Mouse (Mus musculus): ENCODE measurements at regions not wholly inside any gene's neighbourhood (a gene's known extent, or its start where the extent isn't known, plus 50 kb on each side); places are given as distances from the start of the nearest gene placed in this dataset.
"Not testable (repeated sequence)": the region's sequence is repeated elsewhere in the genome, so short reads cannot be mapped to it uniquely, and the experiment has no call there.

GRCm38 (mm10) chr14:87215099-87215498 lies 74.1 kb upstream of the Diaph3 start:
- DNase-seq, result peak; percentile 30

DNA sequence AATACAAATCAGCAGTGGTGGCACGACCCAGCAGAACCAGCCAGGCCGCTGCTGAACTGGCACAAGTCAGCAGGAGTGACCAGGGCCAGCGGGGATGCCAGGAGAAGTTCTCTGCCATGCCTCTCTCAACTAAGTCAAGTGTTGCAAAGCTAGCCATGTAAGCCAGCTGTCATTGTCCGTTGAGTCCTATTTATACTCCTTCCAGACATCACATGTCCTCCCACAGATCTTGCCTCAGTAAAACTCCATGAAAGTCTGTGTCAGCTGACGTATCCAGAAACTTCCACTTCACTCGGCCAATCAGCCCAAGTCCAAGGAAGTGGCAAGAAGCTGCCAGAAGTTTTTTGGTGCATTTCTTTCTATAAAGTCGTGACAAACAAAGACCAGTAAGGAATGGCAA lies 76.0 kb upstream of the Diaph3 start:
- DNase-seq, result no peak

DNA sequence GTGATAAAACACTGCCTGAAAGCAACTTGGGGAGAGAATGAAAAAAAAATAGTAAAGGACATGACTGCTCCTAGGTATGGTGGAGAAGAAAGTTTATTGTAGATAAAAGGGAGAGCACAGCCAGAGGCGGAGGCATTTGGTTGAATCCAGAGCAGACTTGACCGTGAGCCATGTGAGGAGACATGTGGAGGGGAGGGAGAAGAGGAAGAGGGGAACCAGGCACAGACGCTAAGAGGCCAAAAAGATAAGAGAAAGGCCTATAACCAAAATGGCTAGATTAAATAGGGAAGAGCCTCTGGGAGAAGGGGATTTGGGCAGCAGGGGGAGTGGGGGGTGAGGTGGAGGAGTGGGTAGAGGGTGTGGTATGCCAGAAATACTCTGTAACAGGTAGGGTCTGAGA lies 78.9 kb upstream of the Diaph3 start:
- no peak for DNase-seq

GRCm38 (mm10) chr14:87224870-87225269 lies 83.8 kb upstream of the Diaph3 start:
- DNase-seq, result no peak

DNA sequence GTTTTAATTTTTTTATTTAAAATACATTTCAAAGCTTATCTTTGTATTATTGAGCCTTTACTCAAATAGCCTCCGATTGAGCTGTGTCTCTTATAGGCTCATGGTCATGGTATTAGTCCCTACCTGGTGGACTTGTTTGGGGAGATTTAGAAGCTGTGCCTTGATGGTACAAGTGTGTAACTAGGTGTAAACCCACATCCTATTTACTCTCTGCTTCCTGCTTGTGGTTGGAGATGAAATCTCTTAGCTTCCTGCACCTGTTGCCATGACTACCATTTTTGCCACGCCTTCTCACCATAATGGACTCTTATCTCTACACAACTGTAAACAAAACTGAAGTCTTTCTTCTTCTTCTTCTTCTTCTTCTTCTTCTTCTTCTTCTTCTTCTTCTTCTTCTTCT lies 108.2 kb upstream of the Diaph3 start:
- no peak for DNase-seq

GRCm38 (mm10) chr14:87255484-87256208 lies 114.6 kb upstream of the Diaph3 start:
- DNase-seq, result no peak

DNA sequence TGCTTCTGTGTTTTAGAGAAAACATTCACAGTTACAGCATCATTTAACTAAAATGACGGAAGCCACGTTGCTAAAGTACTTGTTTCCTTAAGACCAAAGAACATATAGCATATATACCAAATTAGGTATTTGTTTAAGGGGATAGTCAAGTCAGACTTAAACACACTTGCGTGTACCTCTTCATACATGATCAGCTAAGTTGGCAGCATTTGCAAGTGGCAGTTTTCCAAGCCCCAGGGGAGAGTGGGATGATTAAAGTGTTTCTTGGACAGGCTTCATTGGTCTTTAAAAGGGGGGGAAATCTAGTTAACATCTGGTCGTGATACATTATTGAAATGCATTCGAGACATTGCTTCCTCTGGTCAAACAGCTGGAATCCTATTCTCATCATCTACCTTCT lies 120.7 kb upstream of the Diaph3 start:
- no peak for DNase-seq

- no peak for DNase-seq
Measured at GRCm38 (mm10) chr14:87264826-87265225, 123.8 kb upstream of the Diaph3 start.

- DNase-seq, result no peak
Measured at GRCm38 (mm10) chr14:87266309-87266708, 125.3 kb upstream of the Diaph3 start.

GRCm38 (mm10) chr14:87289266-87289665 lies 127.2 kb upstream of the Tdrd3 start:
- not testable (repeated sequence) for DNase-seq

DNA sequence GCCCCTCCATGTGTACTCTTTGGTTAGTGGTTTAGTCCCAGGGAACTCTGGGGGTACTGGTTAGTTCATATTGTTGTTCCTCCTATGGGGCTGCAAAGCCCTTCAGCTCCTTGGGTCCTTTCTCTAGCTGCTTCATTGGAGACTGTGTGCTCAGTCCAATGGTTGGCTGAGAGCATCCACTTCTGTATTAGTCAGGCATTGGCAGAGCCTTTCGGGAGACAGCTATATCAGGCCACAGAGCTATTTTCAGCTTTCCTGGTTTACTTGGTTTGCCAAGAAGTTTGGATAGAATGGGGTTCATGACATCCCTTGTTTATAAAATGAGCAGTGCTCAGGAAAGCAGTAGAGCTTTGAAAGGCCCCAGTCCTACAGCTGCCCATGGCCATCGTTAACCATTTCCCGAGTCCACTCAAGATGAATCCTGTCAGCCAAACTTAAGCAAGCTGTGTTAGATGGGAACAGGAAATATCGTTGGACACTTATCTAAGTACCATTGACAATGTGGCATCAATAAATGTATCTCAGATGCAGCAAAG lies 126.7 kb upstream of the Tdrd3 start:
- DNase-seq, result no peak

DNA sequence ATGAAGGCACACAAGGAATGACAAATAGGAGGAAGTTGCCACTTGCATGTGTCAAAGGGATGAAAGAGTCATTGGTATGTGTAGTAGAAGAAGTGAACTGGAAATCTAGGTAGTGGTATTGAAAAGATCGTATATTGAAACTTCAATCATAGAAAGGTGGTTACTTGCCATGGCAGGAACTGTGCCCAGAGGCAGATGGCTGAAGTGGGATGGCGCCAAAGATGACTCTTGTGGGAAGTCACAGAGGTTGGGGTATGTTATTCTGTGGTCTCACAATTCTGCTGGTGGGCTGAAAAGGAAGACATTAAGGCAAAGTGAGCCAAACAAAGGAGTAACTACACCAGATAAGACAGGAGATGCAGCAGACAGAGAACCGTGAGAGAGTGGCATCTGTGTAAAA lies 121.2 kb upstream of the Tdrd3 start:
- no peak for DNase-seq

DNA sequence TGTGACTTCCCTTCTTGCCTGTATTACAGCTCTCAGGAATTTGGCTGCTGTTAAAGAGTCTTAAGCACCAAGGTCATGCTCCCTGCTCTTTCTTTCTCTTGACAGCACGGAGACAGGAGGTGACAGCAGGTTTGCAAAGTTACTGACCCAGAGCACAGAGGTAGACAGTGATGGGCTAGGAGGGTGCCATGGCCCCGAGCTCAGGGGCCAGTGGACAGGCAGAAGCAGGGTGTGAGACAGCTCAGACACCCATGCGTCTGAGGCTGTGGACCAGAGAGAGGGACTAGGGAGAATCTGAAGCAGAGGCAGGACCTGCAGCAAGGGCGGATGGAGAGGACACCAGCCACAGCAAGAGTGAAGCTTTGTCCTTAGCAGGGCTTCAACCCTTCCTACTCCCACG lies 119.3 kb upstream of the Tdrd3 start:
- no peak for DNase-seq

DNA sequence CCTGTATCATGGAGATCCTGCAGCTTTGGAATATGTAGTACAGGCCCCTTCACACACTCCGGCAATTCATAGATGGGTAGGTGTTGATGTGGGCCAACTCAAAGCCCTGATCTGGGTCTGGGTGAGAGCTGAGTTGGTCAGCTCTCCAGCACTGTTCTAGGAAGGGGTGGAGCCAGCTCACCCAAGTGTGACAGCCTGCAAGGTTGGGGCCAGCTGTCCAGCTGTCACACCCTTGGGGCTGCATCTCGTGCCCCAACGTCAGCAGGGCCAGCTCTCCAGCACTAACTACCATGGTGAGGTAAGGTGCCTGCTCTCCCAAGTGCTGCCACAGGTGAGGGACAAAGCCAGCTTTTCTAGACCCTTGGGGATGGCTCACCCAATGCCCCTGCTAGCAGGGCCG lies 115.6 kb upstream of the Tdrd3 start:
- DNase-seq, result no peak

GRCm38 (mm10) chr14:87301564-87301963 lies 114.9 kb upstream of the Tdrd3 start:
- DNase-seq, result no peak

DNA sequence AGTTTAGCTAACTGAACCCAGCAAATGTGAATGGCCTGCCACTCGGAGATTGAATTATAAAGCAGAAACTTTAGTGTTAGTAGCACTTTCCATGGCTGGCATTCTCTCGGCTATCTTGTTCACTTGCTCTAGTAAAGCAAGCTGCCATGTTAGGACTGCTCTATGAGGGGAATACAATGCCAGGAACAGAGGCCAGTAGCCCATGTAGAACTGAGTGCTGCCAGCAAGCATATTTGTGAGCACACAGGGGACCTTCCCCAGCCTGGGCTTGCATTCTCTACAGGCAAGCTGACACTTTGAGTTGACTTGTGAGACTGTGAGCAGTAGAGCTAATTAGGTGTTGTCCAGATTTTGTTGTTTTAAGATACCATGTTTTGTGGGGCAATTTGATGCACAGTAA lies 111.0 kb upstream of the Tdrd3 start:
- DNase-seq, result no peak

- DNase-seq, result no peak
Measured at GRCm38 (mm10) chr14:87306011-87306410, 110.4 kb upstream of the Tdrd3 start.

DNA sequence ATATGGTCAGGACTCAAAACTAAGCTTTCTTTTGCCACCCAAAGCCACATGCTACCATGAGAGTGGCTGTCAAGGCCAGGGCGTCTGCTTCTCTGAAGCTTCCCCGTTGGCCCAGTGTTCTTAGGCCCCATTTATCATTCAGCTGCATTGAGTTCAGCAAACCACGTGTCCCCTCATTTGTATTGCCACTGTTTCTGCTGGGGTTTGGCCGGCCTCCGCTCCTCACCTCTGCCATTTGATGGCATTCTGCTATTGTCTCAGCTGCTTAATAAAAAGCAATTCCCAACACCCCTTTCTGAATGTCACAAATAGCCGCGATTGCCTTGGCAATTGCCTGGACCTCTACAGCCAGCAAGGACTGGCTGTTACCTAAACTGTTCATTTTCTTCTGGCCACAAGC lies 108.4 kb upstream of the Tdrd3 start:
- no peak for DNase-seq

DNA sequence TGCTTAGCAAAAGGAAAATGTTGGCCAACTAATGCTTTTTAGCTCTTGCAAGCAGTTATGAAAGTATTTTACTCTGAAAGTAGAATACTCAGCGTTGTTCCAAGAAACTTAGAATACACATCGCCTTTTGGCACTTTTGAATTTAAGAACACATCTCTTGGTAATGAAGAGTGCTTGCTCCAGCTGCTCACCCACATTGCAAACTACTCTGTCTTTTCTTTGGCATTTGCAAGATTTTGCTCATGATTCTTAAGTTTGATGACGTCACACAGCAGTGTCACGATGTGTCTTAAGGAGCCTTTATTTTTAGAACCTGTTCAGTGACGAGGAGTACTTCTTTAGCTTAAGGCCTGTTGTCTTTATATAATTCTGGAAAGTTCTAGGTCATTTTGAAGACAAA lies 104.1 kb upstream of the Tdrd3 start:
- DNase-seq, result no peak

- peak; percentile 56 for DNase-seq
Measured at GRCm38 (mm10) chr14:87314999-87315732, 101.3 kb upstream of the Tdrd3 start.

DNA sequence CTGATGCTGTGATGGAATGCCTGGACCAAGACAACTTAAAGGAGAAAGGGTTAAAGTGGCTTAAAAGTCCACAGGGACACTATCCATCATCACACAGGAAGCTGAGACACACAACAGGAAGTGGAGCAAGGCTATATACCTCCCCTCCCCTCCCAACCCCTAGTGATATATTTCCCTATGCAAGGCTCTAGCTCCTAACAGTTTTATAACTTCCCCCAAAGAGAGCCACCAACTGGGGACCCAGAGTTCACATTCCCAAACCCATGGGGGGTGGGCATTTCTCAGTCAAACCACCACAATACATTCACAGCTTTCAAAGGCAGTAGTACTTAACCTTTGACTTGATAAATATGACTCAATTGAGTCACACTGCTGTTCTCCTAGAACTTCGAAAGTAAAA lies 88.6 kb upstream of the Tdrd3 start:
- DNase-seq, result no peak

- no peak for DNase-seq
Measured at GRCm38 (mm10) chr14:87337950-87338526, 78.4 kb upstream of the Tdrd3 start.

DNA sequence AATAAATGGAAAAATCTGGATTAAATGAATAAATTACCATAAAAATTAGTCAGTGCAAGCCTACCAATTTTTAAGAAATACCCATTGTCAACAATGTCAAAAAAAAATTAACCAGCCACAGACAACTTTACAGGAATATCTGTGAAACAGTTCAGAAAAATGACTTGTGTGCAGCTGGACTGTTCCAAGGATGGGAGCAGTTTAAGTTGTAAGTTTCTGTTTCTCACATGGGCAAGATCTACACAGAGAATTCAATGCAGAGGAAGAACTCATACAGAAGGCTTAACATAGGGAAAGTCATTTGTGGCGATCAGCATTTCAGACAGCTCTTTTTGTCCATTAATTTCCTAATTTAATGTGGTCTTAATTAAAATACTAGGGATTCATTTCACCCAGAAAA lies 71.9 kb upstream of the Tdrd3 start:
- DNase-seq, result no peak

DNA sequence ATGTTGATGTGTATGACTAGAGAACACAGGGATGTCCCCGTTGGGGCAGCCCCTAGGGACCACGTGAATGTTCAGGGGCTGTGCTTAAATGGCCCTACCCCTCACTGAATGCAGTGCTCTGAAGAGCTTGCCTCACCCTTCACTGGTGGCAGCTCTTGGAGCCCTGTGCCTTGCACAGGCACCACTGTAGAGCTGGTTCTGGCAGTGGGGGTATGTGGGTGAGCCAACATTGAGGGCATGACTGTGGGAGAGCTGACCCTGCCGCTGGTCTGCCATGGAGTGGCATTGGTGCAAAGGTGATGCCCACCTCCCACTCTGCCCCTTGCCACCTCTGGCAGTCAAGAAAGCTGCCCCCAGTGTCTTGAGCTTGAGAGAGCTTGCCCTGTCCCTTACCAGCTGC lies 69.6 kb upstream of the Tdrd3 start:
- DNase-seq, result no peak
